Mouse (Mus musculus): ENCODE results near the gene Kctd17.

- no peak for TF ChIP-seq CTCF (IDR thresholded peaks at IDR 0.05; ENCODE audit: insufficient read depth, low read length)
- no peak for TF ChIP-seq POLR2A (IDR thresholded peaks at IDR 0.05; ENCODE audit: borderline replicate concordance, extremely low read depth, low read depth, low read length)
Observed at GRCm38 (mm10) chr15:78451201-78451600, 22.8 kb downstream of the Kctd17 start.

All from lung, adult 2 months (tissue).